In genomic region chr9:58517866-58518750, GRCm38 (mm10) we compare ENCODE assay signal across 15 mouse cellular contexts. TPM values are rescaled to one million over a fixed set of nuclear protein-coding genes. Genes with fewer than 3 reads are reported as not detected.
DNase-seq lines count a peak whose midpoint lies in the region; ATAC-seq and TF ChIP-seq lines count a peak whose summit lies in the region.
"Had no signal": no experiment of that assay in that cellular context is flagged by ENCODE, and none has a peak within 500 bp of the region (broad histone marks: within the 10 kb centered on the region; RNA-seq: fewer than 3 reads in every experiment).

No protein-coding gene starts in this region.

- H3K27ac ChIP-seq in heart, embryonic 11.5 days (ENCODE audit: low read depth, low read length): no peak overlapping the region
- H3K27ac ChIP-seq in CH12.LX (ENCODE audit: insufficient read depth, low read depth): peak overlapping the region; percentile 60
- H3K27ac ChIP-seq in embryonic fibroblast, embryonic 13.5 days (ENCODE audit: insufficient read depth, low read length): peak overlapping the region; percentile 79
- no peak overlapping the region for H3K27ac ChIP-seq in hindbrain, postnatal 0 days
- H3K27ac ChIP-seq: hindbrain, embryonic 10.5 days; layer of hippocampus, adult 2 months had no signal

- no peak overlapping the region for H3K9ac ChIP-seq in heart, embryonic 11.5 days (ENCODE audit: low read depth, low read length)
- peak overlapping the region; percentile 2; the same call in 1 of the 2 replicates for H3K9ac ChIP-seq in CH12.LX (ENCODE audit: insufficient read depth, low read depth)
- no peak overlapping the region for H3K9ac ChIP-seq in hindbrain, postnatal 0 days (replicated peaks; ENCODE audit: low read length)

- H3K4me1 ChIP-seq in heart, embryonic 11.5 days (ENCODE audit: control insufficient read depth, insufficient read depth, low read length): peaks cover 4% of the 10 kb centered on the region; the same call in 1 of the 2 replicates
- peaks cover 18 to 79% of the 10 kb centered on the region in 2 experiments for H3K4me1 ChIP-seq in CH12.LX (ENCODE audit: control insufficient read depth in 1 of 2, insufficient read depth in 2 of 2)
- H3K4me1 ChIP-seq in embryonic fibroblast, embryonic 13.5 days (ENCODE audit: control insufficient read depth, insufficient read depth, low read length): peaks cover 7% of the 10 kb centered on the region; the same call in 1 of the 2 replicates
- H3K4me1 ChIP-seq in hindbrain, postnatal 0 days (ENCODE audit: insufficient read depth, low read length): peaks cover 4% of the 10 kb centered on the region; the same call in 1 of the 2 replicates

- no peak for ATAC-seq in heart, embryonic 11.5 days (replicated peaks; ENCODE audit: insufficient number of reproducible peaks, low FRiP score, low TSS enrichment)
- ATAC-seq in hindbrain, postnatal 0 days: no peak
- ATAC-seq: CD4-positive, CD25-positive, alpha-beta regulatory T cell, adult 4 months had no signal

- H3K36me3 ChIP-seq in heart, embryonic 11.5 days (ENCODE audit: control insufficient read depth, insufficient read depth, low read length): no peaks in the 10 kb centered on the region
- H3K36me3 ChIP-seq in CH12.LX (replicated peaks in 1 of 2; ENCODE audit: control insufficient read depth in 1 of 2, insufficient read depth in 1 of 2, low read length in 1 of 2) (no peaks in the 10 kb centered on the region), myocyte (ENCODE audit: control insufficient read depth, insufficient read depth) (peaks cover 7% of the 10 kb centered on the region)
- no peaks in the 10 kb centered on the region for H3K36me3 ChIP-seq in hindbrain, postnatal 0 days (ENCODE audit: insufficient read depth, low read length)
- H3K36me3 ChIP-seq: hindbrain, embryonic 10.5 days had no signal

- TF ChIP-seq POLR2A in CH12.LX (IDR thresholded peaks at IDR 0.05; ENCODE audit: low read depth, low read length) (no peak), myocyte (IDR thresholded peaks at IDR 0.05; ENCODE audit: insufficient read length, low read depth) (no peak)
- peak; percentile 29; the same call in 1 of the 2 replicates for TF ChIP-seq POLR2A in embryonic fibroblast, embryonic 13.5 days (IDR thresholded peaks at IDR 0.05; ENCODE audit: low read depth, low read length)

- WGBS in heart, embryonic 11.5 days (ENCODE audit: insufficient replicate concordance): 44% methylated on average over 9 of the region's 9 CpGs
- WGBS in hindbrain, postnatal 0 days: 47% methylated on average over 9 of the region's 9 CpGs

- H3K4me3 ChIP-seq in heart, embryonic 11.5 days (ENCODE audit: low read depth, low read length): no peak overlapping the region
- H3K4me3 ChIP-seq in CH12.LX (replicated peaks in 1 of 3; ENCODE audit: low read depth in 2 of 3, low read length in 2 of 3, poor library complexity in 1 of 3) (no peak overlapping the region), myocyte (no peak overlapping the region)
- H3K4me3 ChIP-seq in embryonic fibroblast, embryonic 13.5 days (ENCODE audit: insufficient read depth, low read length): no peak overlapping the region
- no peak overlapping the region for H3K4me3 ChIP-seq in hindbrain, postnatal 0 days (ENCODE audit: low read length)
- H3K4me3 ChIP-seq: erythroblast, embryonic 14.5 days; hindbrain, embryonic 10.5 days; layer of hippocampus, adult 2 months had no signal

- no peak for TF ChIP-seq RAD21 in CH12.LX (IDR thresholded peaks at IDR 0.05; ENCODE audit: low read depth, low read length)

- H3K27me3 ChIP-seq in heart, embryonic 11.5 days (ENCODE audit: control insufficient read depth, insufficient read depth, low read length): no peaks in the 10 kb centered on the region
- H3K27me3 ChIP-seq in CH12.LX (replicated peaks) (no peaks in the 10 kb centered on the region), myocyte (ENCODE audit: control insufficient read depth, insufficient read depth, insufficient read length) (no peaks in the 10 kb centered on the region)
- no peaks in the 10 kb centered on the region for H3K27me3 ChIP-seq in hindbrain, postnatal 0 days (ENCODE audit: insufficient read depth, low read length)

- H3ac ChIP-seq in myocyte (ENCODE audit: control insufficient read depth, insufficient read length): no peak overlapping the region

- no peak overlapping the region for H3K4me2 ChIP-seq in heart, embryonic 11.5 days
- H3K4me2 ChIP-seq in CH12.LX (ENCODE audit: insufficient read depth, low read depth, poor library complexity, severe bottlenecking): no peak overlapping the region
- H3K4me2 ChIP-seq in myocyte (ENCODE audit: low read depth): no peak overlapping the region
- H3K4me2 ChIP-seq in hindbrain, postnatal 0 days (ENCODE audit: low read depth, low read length): no peak overlapping the region

- DNase-seq in heart, adult 8-10 months (ENCODE audit: low spot score): peak; percentile 34
- peak; percentile 70 for DNase-seq in CH12.LX (ENCODE audit: extremely low read depth)
- DNase-seq in Muller cell, postnatal 12 days (ENCODE audit: inconsistent ontology term): no peak
- no peak for DNase-seq in hindbrain, postnatal 0 days (ENCODE audit: low spot score)
- no peak for DNase-seq in right cerebral cortex, postnatal 25 days
- DNase-seq: cerebellum, adult 9-10 months; kidney, adult 8-10 months; lung, postnatal 14 days had no signal

- dilution Hi-C loops in CH12.LX (cut with MboI; ENCODE audit: extremely low pct_ligation_motif_present, extremely low pct_unique_long_range_greater_than_20kb, low sequenced_read_pairs): no loop called here

- TF ChIP-seq CTCF in CH12.LX (conservative IDR thresholded peaks at IDR 0.05 in 1 of 2, IDR thresholded peaks at IDR 0.05 in 1 of 2; ENCODE audit: low read depth in 2 of 2, low read length in 2 of 2): no peak
- TF ChIP-seq CTCF in embryonic fibroblast, embryonic 13.5 days (IDR thresholded peaks at IDR 0.05; ENCODE audit: borderline replicate concordance, insufficient read depth, low read length): no peak
- no peak for TF ChIP-seq CTCF in hindbrain, postnatal 0 days (IDR thresholded peaks at IDR 0.05; ENCODE audit: low read depth)

- H3K79me2 ChIP-seq in CH12.LX (replicated peaks; ENCODE audit: control insufficient read depth, extremely low read depth, insufficient read depth, poor library complexity, severe bottlenecking) (no peaks in the 10 kb centered on the region), myocyte (ENCODE audit: control insufficient read depth, insufficient read depth) (no peaks in the 10 kb centered on the region)

- H3K9me3 ChIP-seq in heart, embryonic 11.5 days (replicated peaks; ENCODE audit: control insufficient read depth, low read length): no peaks in the 10 kb centered on the region
- H3K9me3 ChIP-seq in CH12.LX (replicated peaks; ENCODE audit: low read length): no peaks in the 10 kb centered on the region
- no peaks in the 10 kb centered on the region for H3K9me3 ChIP-seq in hindbrain, postnatal 0 days (ENCODE audit: low read length)
- H3K9me3 ChIP-seq: hindbrain, embryonic 10.5 days had no signal

- in situ Hi-C loops in CH12.LX (cut with MboI; ENCODE audit: low pct_ligation_motif_present, low pct_unique_long_range_greater_than_20kb, low sequenced_read_pairs): no loop called here

- TF ChIP-seq EP300 in CH12.LX (IDR thresholded peaks at IDR 0.05; ENCODE audit: low read length): no peak

TF ChIP-seq in CH12.LX, 34 proteins besides CTCF, POLR2A, EP300 and RAD21 (continues in another document):
- TF ChIP-seq USF2 (conservative IDR thresholded peaks at IDR 0.05; ENCODE audit: low read depth, low read length): peak; percentile 42; the same call in 1 of the 2 replicates
- TF ChIP-seq ETS1 (conservative IDR thresholded peaks at IDR 0.05; ENCODE audit: low read depth, low read length): 0 out of 2 replicates have a peak, but pooled peaks have one; percentile 25
- no peak for TF ChIP-seq NELFE (IDR thresholded peaks at IDR 0.05; ENCODE audit: low read depth, low read length)
- TF ChIP-seq BHLHE40 (IDR thresholded peaks at IDR 0.05; ENCODE audit: low read depth, low read length): peak; percentile 78
- TF ChIP-seq MAX (IDR thresholded peaks at IDR 0.05; ENCODE audit: low read length): peak; percentile 83
- TF ChIP-seq TBP (conservative IDR thresholded peaks at IDR 0.05; ENCODE audit: low read depth, low read length): no peak
- TF ChIP-seq ELF1 (IDR thresholded peaks at IDR 0.05; ENCODE audit: low read depth, low read length): peak; percentile 43; the same call in 1 of the 2 replicates

TF ChIP-seq in myocyte, 11 proteins besides CTCF, POLR2A, EP300 and RAD21 (continues in another document):
- TF ChIP-seq TCF12 (IDR thresholded peaks at IDR 0.05; ENCODE audit: insufficient read depth, poor library complexity, severe bottlenecking) (no peak), CEBPB (IDR thresholded peaks at IDR 0.05; ENCODE audit: insufficient read depth, poor library complexity, severe bottlenecking) (peak; percentile 72; the same call in 1 of the 2 replicates), E2F4 (IDR thresholded peaks at IDR 0.05; ENCODE audit: insufficient read depth) (no peak), USF1 (IDR thresholded peaks at IDR 0.05; ENCODE audit: low read depth) (peak; percentile 35), MYOG (IDR thresholded peaks at IDR 0.05; ENCODE audit: control insufficient read depth in 1 of 3, insufficient read depth in 1 of 3, insufficient read length in 2 of 3, low read depth in 2 of 3) (no peak), MAX (IDR thresholded peaks at IDR 0.05; ENCODE audit: low read depth) (no peak), REST (IDR thresholded peaks at IDR 0.05; ENCODE audit: insufficient read depth, insufficient read length) (no peak)

RNA-seq across cellular contexts. Expression of gene Insyn1, which starts 29.7 kb away (rescaled TPM):
- total RNA-seq in heart, adult 8-10 months (2022): 10 to 100 TPM; 22.5 to 33.7 (median 30.9) TPM
- polyA plus RNA-seq in heart, embryonic 11.5 days (2014; fragmentation: Nextera tagmentation; extraction: Ambion mirVana): 0.82 and 1.6 TPM in 2 replicates
- 3.0 and 5.5 TPM in 2 replicates for total RNA-seq in CH12.LX (2012; rRNA removed)
- 1.1 and 2.4 TPM in 2 replicates for total RNA-seq in CH12.LX (2014; rRNA removed)
- 2.5 and 2.6 TPM in 2 replicates for polyA plus RNA-seq in CH12.LX (2012; ENCODE audit: insufficient read length, low read depth)
- polyA plus RNA-seq in embryonic fibroblast, embryonic 13.5 days (2011; ENCODE audit: insufficient read length, low read depth, missing spikeins): 27.1 and 27.5 TPM in 2 replicates
- 40.5 TPM for polyA plus RNA-seq in myocyte (2012; fragmentation: generic; extraction: Trizol)
- total RNA-seq in hindbrain, postnatal 0 days (2014; rRNA removed): 106 and 127 TPM in 2 replicates
- polyA plus RNA-seq in hindbrain, postnatal 0 days (2015; fragmentation: Nextera tagmentation; extraction: Ambion mirVana): 7.4 and 8.7 TPM in 2 replicates
- polyA plus RNA-seq: CD4-positive, CD25-positive, alpha-beta regulatory T cell, adult 4 months; erythroblast, embryonic 14.5 days had no signal

RNA-seq across cellular contexts. Expression of gene Cd276, which starts 37.1 kb away (rescaled TPM):
- 10 to 100 TPM in 1 of 4 experiments, 1 to 10 TPM in 3; 7.0 to 11.4 (median 8.2) TPM for total RNA-seq in heart, adult 8-10 months (2022)
- 29.1 and 31.2 TPM in 2 replicates for polyA plus RNA-seq in heart, embryonic 11.5 days (2014; fragmentation: Nextera tagmentation; extraction: Ambion mirVana)
- 0.55 and 0.97 TPM in 2 replicates for total RNA-seq in CH12.LX (2012; rRNA removed)
- total RNA-seq in CH12.LX (2014; rRNA removed): 0.59 and 0.78 TPM in 2 replicates
- polyA plus RNA-seq in CH12.LX (2012; ENCODE audit: insufficient read length, low read depth): 1.3 and 4.3 TPM in 2 replicates
- polyA plus RNA-seq in embryonic fibroblast, embryonic 13.5 days (2011; ENCODE audit: insufficient read length, low read depth, missing spikeins): 62.4 and 64.1 TPM in 2 replicates
- 49.5 TPM for polyA plus RNA-seq in myocyte (2012; fragmentation: generic; extraction: Trizol)
- total RNA-seq in hindbrain, postnatal 0 days (2014; rRNA removed): 23.1 and 27.2 TPM in 2 replicates
- polyA plus RNA-seq in hindbrain, postnatal 0 days (2015; fragmentation: Nextera tagmentation; extraction: Ambion mirVana): 16.5 and 16.7 TPM in 2 replicates
- polyA plus RNA-seq: CD4-positive, CD25-positive, alpha-beta regulatory T cell, adult 4 months; erythroblast, embryonic 14.5 days had no signal

Comparison
In these comparisons a context has a peak if more than half of its experiments do, and no peak if none do; other contexts are left out.
1. DNase-seq: peak in heart, adult 8-10 months (single experiment) and CH12.LX (single experiment); none in Muller cell, postnatal 12 days (single experiment), hindbrain, postnatal 0 days (single experiment) and right cerebral cortex, postnatal 25 days (single experiment).
2. H3K27ac ChIP-seq: peak in CH12.LX (single experiment) and embryonic fibroblast, embryonic 13.5 days (single experiment); none in heart, embryonic 11.5 days (single experiment) and hindbrain, postnatal 0 days (single experiment).